Mouse (Mus musculus) bone marrow macrophage, adult 2 months (primary cell): ENCODE measurements around the gene Actr1b.

ENCODE experiments used
- CTCF ChIP-seq: IDR thresholded peaks from 2 replicates; pipeline ENCODE4 v1.5.1; 2012; ENCODE audit warnings: low read depth, mild to moderate bottlenecking, low read length, moderate library complexity
- POLR2A ChIP-seq: IDR thresholded peaks from 2 replicates; pipeline ENCODE4 v1.6.1; 2012; ENCODE audit warnings: mild to moderate bottlenecking, low read depth, low read length, borderline replicate concordance

DNA sequence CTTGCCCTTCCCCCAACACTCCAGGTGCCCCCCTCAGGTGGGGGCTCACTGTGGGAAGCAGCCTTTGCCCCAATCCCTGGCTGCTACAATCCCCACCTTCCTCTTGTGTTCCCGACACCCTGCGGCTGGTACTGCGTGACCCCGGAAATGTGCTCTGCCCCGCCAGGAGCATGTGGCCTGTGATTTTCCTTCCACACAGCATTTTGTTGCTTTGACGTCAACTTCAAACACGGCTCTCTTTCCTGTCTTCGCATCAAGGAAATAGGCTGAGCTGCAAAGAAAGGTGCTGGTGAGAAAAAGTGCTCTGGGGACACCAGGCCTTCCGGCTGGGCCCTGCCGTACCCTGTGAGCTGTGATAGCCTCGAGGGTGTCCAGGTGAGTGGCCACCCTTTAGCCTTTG lies 47.3 kb upstream of the Actr1b start, which contains the start of gene Zap70:
- TF ChIP-seq CTCF (no peak), POLR2A (no peak)
